Mouse (Mus musculus) hematopoietic stem cell, adult 5-6 weeks (primary cell): ENCODE data around the gene Sel1l2. TPM values are rescaled to one million over a fixed set of nuclear protein-coding genes. Genes with fewer than 3 reads are reported as not detected.
"Not testable (repeated sequence)": the region's sequence is repeated elsewhere in the genome, so short reads cannot be mapped to it uniquely, and the experiment has no call there.

Experiments used
- ATAC-seq, 2 experiments: fragments of 125-278 bp in 1 of 2; replicated peaks in 1 of 2; 2 replicates each; pipeline ENCODE4 v1.8.0; 2016 to 2017; ENCODE audit warnings: inconsistent platforms in 2 of 2, mild to moderate bottlenecking in 2 of 2, moderate number of reproducible peaks in 2 of 2, low read depth in 1 of 2, moderate TSS enrichment in 1 of 2; ENCODE audit not compliant: low FRiP score in 2 of 2, poor library complexity in 2 of 2, severe bottlenecking in 2 of 2, insufficient read depth in 1 of 2, low TSS enrichment in 1 of 2
- total RNA-seq: library from RNA; stranded (forward); fragments of 172-1452, 232-1000 nt; gene quantifications from 2 replicates; pipeline ENCODE4 v1.2.3, GENCODE M21; 2017

The Sel1l2 gene
- total RNA-seq, 1 experiment from 2014 or later, result not detected

DNA sequence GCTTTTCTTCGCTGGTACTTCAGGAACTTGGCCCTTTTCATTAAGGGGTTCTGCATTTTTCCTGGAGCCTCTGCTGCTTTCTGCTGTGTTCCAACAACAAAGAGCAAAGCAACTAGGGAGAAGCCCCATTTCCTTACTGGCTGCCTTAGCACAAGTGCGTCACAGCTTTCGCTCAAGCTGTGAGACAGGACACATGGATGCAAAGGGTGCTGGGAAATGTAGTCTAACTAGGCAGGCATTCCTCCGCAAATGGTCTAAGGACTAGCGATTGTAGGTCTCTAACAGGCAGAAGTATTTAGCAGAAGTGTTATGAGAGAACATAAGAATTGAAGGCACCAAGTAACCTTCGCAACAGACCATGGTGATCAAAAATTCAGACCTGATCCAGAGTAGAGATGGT is 152.3 kb downstream of the Sel1l2 start:
- no peak for ATAC-seq

DNA sequence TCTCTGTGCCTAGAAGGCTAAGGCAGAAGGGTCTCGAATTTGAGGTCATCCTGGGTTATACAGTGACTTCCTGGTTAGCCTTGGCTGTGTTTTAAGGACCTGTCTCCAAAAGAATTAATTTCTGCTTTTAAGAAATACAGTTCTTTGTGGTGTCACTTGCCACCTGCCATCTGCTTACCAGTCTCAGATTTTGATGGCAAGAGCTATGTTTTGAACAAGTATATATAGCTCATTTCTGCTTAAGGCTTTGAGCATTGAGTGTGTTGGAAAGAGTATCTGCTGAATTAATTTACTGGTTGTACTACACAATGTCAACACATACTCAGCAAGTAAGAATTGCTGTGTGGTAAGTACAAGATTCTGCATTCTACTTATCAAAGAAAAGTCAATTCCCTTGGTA is 159.2 kb downstream of the Sel1l2 start:
- no peak for ATAC-seq

DNA sequence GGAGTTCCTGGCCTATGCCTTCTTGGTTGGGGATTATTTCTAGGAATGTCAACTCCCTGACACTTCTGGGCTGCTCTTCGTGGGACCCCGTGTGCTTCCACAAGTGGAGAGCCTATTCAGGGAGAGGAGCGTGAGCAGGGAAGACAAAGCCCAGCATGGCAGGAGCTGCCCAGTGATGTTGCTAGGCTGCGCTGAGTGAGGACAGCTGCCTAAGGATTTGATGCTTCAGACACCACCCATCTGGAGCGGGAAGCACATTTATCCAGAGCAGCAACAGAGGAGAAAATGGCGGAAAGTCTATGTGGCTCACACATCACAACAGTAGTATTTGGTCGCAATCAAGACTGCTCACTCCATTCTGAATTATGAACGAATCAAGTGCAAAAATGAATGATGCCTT is 169.2 kb downstream of the Sel1l2 start:
- ATAC-seq, result no peak

DNA sequence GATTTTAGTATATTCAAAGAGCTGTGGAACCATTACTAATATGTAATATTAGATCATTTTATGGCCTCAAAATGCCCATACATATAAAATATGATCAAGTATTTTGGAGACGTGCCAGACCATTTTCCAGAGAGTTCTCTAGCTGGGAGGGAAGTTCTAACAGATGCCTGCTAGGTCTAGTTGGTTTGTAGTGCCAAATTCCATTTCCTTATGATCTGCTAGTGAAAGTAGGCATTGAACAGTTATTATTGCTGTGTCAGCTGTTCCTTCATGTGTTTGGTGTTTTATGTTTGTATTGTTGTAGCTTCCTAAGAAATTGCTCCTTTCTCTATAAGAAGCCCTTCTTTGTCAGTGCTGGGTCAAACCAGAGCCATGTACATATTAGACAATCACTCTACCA is 173.5 kb downstream of the Sel1l2 start:
- no peak for ATAC-seq

DNA sequence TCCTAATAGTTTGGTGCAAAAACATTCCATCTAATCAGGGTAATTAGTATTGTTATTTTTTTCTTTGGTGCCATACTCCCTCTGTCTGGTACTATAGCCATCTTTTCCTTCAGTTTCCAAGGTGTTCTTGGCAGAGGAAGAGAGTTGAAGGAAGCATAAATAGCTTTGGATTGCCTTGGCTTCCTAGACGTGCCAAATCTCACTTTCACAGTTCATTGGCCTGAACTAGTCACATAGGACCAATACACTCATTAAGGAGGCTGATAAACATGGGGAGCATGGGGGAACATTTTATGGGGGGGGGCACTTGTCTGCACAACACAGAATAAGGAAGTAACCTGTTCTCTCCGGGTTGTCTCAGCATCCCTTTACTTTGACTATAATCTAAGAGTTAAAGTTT is 174.1 kb downstream of the Sel1l2 start:
- no peak for ATAC-seq

DNA sequence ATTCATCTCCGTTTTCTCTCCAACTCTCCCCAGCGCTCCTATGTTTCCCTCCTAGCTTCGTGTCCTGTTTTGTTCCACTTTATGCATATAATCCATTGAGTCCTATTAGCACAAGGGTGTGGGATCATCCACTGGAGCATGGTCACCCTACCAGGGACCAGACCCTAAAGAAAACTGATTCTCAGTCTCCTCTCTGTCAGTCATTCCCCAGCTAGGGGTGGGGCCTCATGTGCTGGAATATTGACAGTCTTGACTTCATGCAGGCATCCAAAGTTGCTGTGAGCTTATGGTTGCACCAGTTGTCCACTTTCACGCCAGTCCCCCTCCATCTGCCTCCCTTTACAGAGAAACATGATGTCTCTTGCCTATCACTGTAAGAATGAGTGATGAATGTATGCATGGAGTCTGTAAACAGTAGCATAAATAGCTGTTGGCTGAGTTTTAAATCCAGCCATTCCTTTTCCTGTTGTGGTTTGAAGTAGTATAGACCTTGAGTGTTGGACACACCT is 174.9 kb downstream of the Sel1l2 start:
- ATAC-seq, result no peak

DNA sequence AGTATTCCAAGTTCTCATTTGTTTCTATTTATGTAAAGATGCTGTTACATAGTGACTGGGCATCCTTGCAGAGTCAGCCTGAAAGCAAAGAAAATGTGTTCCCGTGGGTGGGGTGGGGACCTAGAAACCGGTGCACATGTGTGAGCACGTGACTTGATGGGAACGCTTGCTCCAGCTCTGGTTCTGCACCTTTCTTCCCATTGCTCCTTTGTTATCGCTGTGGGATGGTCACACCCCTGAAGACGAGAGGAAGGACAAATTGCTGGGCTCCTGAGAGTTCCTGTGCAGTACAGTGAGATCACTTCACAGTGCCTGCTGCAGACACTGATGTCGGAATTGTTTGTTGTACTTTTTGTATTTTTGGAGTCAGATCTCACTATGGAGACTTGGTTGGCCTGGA is 185.8 kb downstream of the Sel1l2 start:
- no peak for ATAC-seq

DNA sequence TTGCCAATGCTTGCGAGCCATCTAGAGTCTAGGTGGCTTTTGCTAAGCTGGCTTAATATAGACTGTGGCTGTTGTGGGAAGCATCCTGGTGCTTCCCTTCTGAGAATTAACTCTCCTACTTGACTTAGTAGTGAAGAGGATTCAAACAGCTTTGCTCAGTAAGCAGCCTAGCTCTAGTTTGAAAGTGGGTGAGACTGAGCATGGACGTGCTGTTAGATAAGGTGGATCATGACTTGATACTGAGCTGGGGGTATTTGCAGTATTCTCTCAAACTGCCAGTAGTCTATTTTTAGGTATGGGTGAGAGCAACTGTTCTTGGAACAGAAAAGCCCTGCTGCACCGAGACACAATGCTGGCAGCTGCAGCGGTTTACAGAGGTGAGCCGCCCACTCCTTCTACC is 186.9 kb downstream of the Sel1l2 start:
- ATAC-seq, result no peak

DNA sequence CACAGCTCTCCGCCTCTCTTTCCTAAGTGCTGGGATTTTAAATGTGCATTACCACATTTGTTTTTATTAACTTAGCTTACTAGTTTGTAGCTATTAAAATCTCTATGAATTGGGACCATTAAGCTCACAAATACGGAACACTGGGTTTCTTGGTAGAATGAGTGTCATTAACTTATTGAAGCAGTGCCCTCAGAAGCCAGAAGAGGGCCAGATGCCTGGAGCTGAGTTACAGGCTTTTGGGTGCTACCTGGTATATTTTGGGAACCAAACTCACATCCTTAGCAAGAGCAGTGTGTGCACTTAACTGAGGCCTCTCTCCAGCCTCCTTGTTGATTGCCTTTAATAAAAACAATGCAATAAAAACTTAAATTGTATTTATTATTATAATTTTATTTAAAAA is 188.8 kb downstream of the Sel1l2 start:
- ATAC-seq, result no peak; a peak in 1 of 4 replicates

DNA sequence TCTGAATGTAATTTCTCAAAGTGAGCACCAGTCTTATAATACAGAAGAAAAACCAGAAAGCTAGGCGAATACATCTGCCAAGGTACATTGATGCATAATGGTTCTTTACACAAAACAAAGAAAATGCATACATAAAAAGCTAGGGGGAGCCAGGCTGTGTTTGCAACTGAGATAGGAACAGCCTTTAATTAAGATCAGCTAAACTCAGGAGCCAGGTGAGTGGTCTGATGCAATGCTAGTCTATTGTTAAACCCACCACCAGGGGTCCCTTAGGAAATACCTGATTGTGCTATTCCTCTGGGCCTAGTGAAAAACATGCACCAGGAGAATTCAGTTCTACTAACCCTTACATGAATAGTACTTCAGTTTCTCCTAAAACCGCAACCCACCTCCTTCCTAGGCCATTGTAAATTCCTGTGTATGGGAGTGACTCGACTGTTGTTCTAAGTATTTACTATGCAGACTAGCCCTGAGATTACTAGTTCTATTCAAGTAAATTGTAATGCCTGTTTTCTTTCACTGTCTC is 203.8 kb downstream of the Sel1l2 start:
- not testable (repeated sequence) for ATAC-seq

Other genes starting within 250 kb of the Sel1l2 start
- not detected in 2 replicates for gene Gm17374, start 237.7 kb downstream of the Sel1l2 start, total RNA-seq
- gene Esf1, start 219.1 kb downstream of the Sel1l2 start, total RNA-seq, result 73.2 and 78.0 TPM in 2 replicates
- 21.9 and 26.9 TPM in 2 replicates for gene Ndufaf5, start 219.1 kb downstream of the Sel1l2 start, total RNA-seq
- gene Macrod2, start 5.6 kb upstream of the Sel1l2 start, total RNA-seq, result 7.4 and 7.7 TPM in 2 replicates